Mouse (Mus musculus) G1E (cell line): ENCODE results near the gene Clybl.

ENCODE experiments used
- CTCF ChIP-seq: IDR thresholded peaks from 2 replicates; pipeline ENCODE4 v1.5.1; 2012; ENCODE audit warnings: low read depth, low read length, inconsistent platforms, mixed read lengths
- GATA1 ChIP-seq: IDR thresholded peaks from 2 replicates; pipeline ENCODE4 v1.6.1; 2012; ENCODE audit warnings: borderline replicate concordance, low read length, inconsistent platforms, mixed read lengths
- POLR2AphosphoS5 ChIP-seq: IDR thresholded peaks from 2 replicates; pipeline ENCODE4 v1.6.1; 2012; ENCODE audit warnings: low read depth, low read length, inconsistent platforms; ENCODE audit not compliant: insufficient replicate concordance

GRCm38 (mm10) chr14:122364026-122364425, 182.5 kb downstream of the Clybl start:
- TF ChIP-seq CTCF (no peak), POLR2AphosphoS5 (no peak), GATA1 (no peak)
